10 mouse cellular contexts compared by ENCODE assay signal in genomic region chr17:35813653-35814052, GRCm38 (mm10). TPM values are rescaled to one million over a fixed set of nuclear protein-coding genes. Genes with fewer than 3 reads are reported as not detected.
DNase-seq lines count a peak whose midpoint lies in the region; ATAC-seq and TF ChIP-seq lines count a peak whose summit lies in the region.
"Had no signal": no experiment of that assay in that cellular context is flagged by ENCODE, and none has a peak within 500 bp of the region (broad histone marks: within the 10 kb centered on the region; RNA-seq: fewer than 3 reads in every experiment).

No protein-coding gene starts in this region.

- ATAC-seq in heart, embryonic 12.5 days (ENCODE audit: insufficient number of reproducible peaks, low FRiP score) = peak; percentile 3; the same call in 1 of the 2 replicates
- ATAC-seq in intestine, embryonic 15.5 days = peak; percentile 4; the same call in 1 of the 2 replicates
- peak; percentile 39; the same call in 1 of the 2 replicates for ATAC-seq in stomach, embryonic 16.5 days (ENCODE audit: insufficient read depth, low FRiP score)

- H3K4me1 ChIP-seq in heart, embryonic 12.5 days (replicated peaks) = peaks cover 64% of the 10 kb centered on the region
- peaks cover 7% of the 10 kb centered on the region; the same call in 1 of the 2 replicates for H3K4me1 ChIP-seq in spleen, adult 2 months (ENCODE audit: control insufficient read depth, insufficient read depth, insufficient read length)
- peaks cover 29% of the 10 kb centered on the region for H3K4me1 ChIP-seq in intestine, embryonic 15.5 days (replicated peaks)
- H3K4me1 ChIP-seq in stomach, embryonic 16.5 days (ENCODE audit: control insufficient read depth, insufficient read depth, low read length) = peaks cover 41% of the 10 kb centered on the region

- 64% methylated on average over 7 of the region's 7 CpGs for WGBS in heart, embryonic 12.5 days
- WGBS in spleen, adult 2 months = 25% methylated on average over 7 of the region's 7 CpGs
- 69% methylated on average over 7 of the region's 7 CpGs for WGBS in intestine, embryonic 15.5 days
- WGBS in stomach, embryonic 16.5 days = 61% methylated on average over 7 of the region's 7 CpGs

- intact Hi-C loops in heart, postnatal 14 days (cut with DNase I) = no loop called here

- H3K27ac ChIP-seq in heart, embryonic 12.5 days (ENCODE audit: poor library complexity, severe bottlenecking) = peak overlapping the region; percentile 97
- H3K27ac ChIP-seq in spleen, adult 2 months (ENCODE audit: insufficient read depth, low read length) = peak overlapping the region; percentile 15; the same call in 1 of the 2 replicates
- H3K27ac ChIP-seq in intestine, embryonic 15.5 days = peak overlapping the region; percentile 68
- peak overlapping the region; percentile 86 for H3K27ac ChIP-seq in stomach, embryonic 16.5 days (ENCODE audit: low read length)

- no peaks in the 10 kb centered on the region for H3K9me3 ChIP-seq in heart, embryonic 12.5 days (replicated peaks)
- no peaks in the 10 kb centered on the region for H3K9me3 ChIP-seq in intestine, embryonic 15.5 days
- H3K9me3 ChIP-seq in stomach, embryonic 16.5 days (replicated peaks; ENCODE audit: control insufficient read depth, low read length) = no peaks in the 10 kb centered on the region
- H3K9me3 ChIP-seq: G1E had no signal

- H3K4me3 ChIP-seq in heart, embryonic 12.5 days = no peak overlapping the region
- H3K4me3 ChIP-seq in spleen, adult 2 months (ENCODE audit: extremely low read depth, insufficient read depth, insufficient read length) = no peak overlapping the region
- H3K4me3 ChIP-seq in intestine, embryonic 15.5 days (replicated peaks) = no peak overlapping the region
- no peak overlapping the region for H3K4me3 ChIP-seq in stomach, embryonic 16.5 days (replicated peaks; ENCODE audit: low read length)

- DNase-seq in heart, postnatal 14 days = no peak
- DNase-seq in spleen, adult 2 months (ENCODE audit: low read depth in 1 of 2, low spot score in 2 of 2) = no peak
- no peak for DNase-seq in spleen, postnatal 36 days (ENCODE audit: low spot score in 2 of 2)
- DNase-seq in layer of hippocampus, adult 18-20 months (ENCODE audit: low spot score in 2 of 2) = no peak
- DNase-seq in right cerebral cortex, postnatal 36 days (ENCODE audit: low spot score in 2 of 2) = no peak
- DNase-seq: cerebellum, adult 8-10 months had no signal

- no peaks in the 10 kb centered on the region for H3K36me3 ChIP-seq in heart, embryonic 12.5 days
- no peaks in the 10 kb centered on the region for H3K36me3 ChIP-seq in spleen, adult 2 months (ENCODE audit: control insufficient read depth, insufficient read depth, low read length)
- H3K36me3 ChIP-seq in intestine, embryonic 15.5 days = no peaks in the 10 kb centered on the region
- H3K36me3 ChIP-seq in stomach, embryonic 16.5 days (ENCODE audit: control insufficient read depth, insufficient read depth, low read length) = no peaks in the 10 kb centered on the region
- H3K36me3 ChIP-seq: G1E had no signal

- H3K27me3 ChIP-seq in heart, embryonic 12.5 days (replicated peaks) = no peaks in the 10 kb centered on the region
- H3K27me3 ChIP-seq in spleen, adult 2 months (ENCODE audit: control insufficient read depth, insufficient read depth, low read length) = no peaks in the 10 kb centered on the region
- no peaks in the 10 kb centered on the region for H3K27me3 ChIP-seq in intestine, embryonic 15.5 days (replicated peaks)
- no peaks in the 10 kb centered on the region for H3K27me3 ChIP-seq in stomach, embryonic 16.5 days (ENCODE audit: control insufficient read depth, insufficient read depth, low read length)

- peak overlapping the region; percentile 23 for H3K4me2 ChIP-seq in heart, embryonic 12.5 days
- H3K4me2 ChIP-seq in intestine, embryonic 15.5 days (replicated peaks) = no peak overlapping the region
- H3K4me2 ChIP-seq in stomach, embryonic 16.5 days (ENCODE audit: low read depth, low read length) = no peak overlapping the region

- 0 out of 2 replicates have a peak overlapping the region, but pooled peaks have one; percentile 18 for H3K9ac ChIP-seq in heart, embryonic 12.5 days
- H3K9ac ChIP-seq in intestine, embryonic 15.5 days = no peak overlapping the region
- peak overlapping the region; percentile 20; the same call in 1 of the 2 replicates for H3K9ac ChIP-seq in stomach, embryonic 16.5 days (ENCODE audit: low read length)

- TF ChIP-seq CTCF in spleen, adult 2 months (IDR thresholded peaks at IDR 0.05; ENCODE audit: extremely low read depth, insufficient read depth, insufficient read length, insufficient replicate concordance) = no peak

- TF ChIP-seq POLR2A in spleen, adult 2 months (IDR thresholded peaks at IDR 0.05; ENCODE audit: low read depth, low read length) = no peak

RNA-seq across cellular contexts. Expression of gene Ier3, which starts 7.8 kb away (rescaled TPM):
- polyA plus RNA-seq in heart, embryonic 12.5 days (2016; fragmentation: Nextera tagmentation; extraction: Ambion mirVana) = 37.6 and 38.6 TPM in 2 replicates
- total RNA-seq in heart, postnatal 14 days (2021) = 10 to 100 TPM; 23.9 to 27.8 TPM
- 3.7 and 5.1 TPM in 2 replicates for polyA plus RNA-seq in spleen, adult 2 months (2012; rRNA removed)
- polyA plus RNA-seq in intestine, embryonic 15.5 days (2015; fragmentation: Nextera tagmentation; extraction: Ambion mirVana) = 13.9 and 14.4 TPM in 2 replicates
- 22.1 and 24.4 TPM in 2 replicates for polyA plus RNA-seq in stomach, embryonic 16.5 days (2015; fragmentation: Nextera tagmentation; extraction: Ambion mirVana)
- 1 to 10 TPM; 5.2 to 6.0 TPM for total RNA-seq in layer of hippocampus, adult 18-20 months (2021)

RNA-seq across cellular contexts. Expression of gene Flot1, which starts 9.4 kb away (rescaled TPM):
- polyA plus RNA-seq in heart, embryonic 12.5 days (2016; fragmentation: Nextera tagmentation; extraction: Ambion mirVana) = 78.2 and 80.2 TPM in 2 replicates
- 100 to 1,000 TPM; 108 to 111 TPM for total RNA-seq in heart, postnatal 14 days (2021)
- polyA plus RNA-seq in spleen, adult 2 months (2012; rRNA removed) = 29.9 and 35.8 TPM in 2 replicates
- polyA plus RNA-seq in intestine, embryonic 15.5 days (2015; fragmentation: Nextera tagmentation; extraction: Ambion mirVana) = 49.1 and 49.4 TPM in 2 replicates
- 55.8 and 58.2 TPM in 2 replicates for polyA plus RNA-seq in stomach, embryonic 16.5 days (2015; fragmentation: Nextera tagmentation; extraction: Ambion mirVana)
- 100 to 1,000 TPM; 122 to 131 TPM for total RNA-seq in layer of hippocampus, adult 18-20 months (2021)

RNA-seq across cellular contexts. Expression of gene Tubb5, which starts 24.5 kb away (rescaled TPM):
- 743 and 773 TPM in 2 replicates for polyA plus RNA-seq in heart, embryonic 12.5 days (2016; fragmentation: Nextera tagmentation; extraction: Ambion mirVana)
- total RNA-seq in heart, postnatal 14 days (2021) = 100 to 1,000 TPM; 134 to 183 TPM
- 305 and 404 TPM in 2 replicates for polyA plus RNA-seq in spleen, adult 2 months (2012; rRNA removed)
- polyA plus RNA-seq in intestine, embryonic 15.5 days (2015; fragmentation: Nextera tagmentation; extraction: Ambion mirVana) = 729 and 776 TPM in 2 replicates
- 649 and 665 TPM in 2 replicates for polyA plus RNA-seq in stomach, embryonic 16.5 days (2015; fragmentation: Nextera tagmentation; extraction: Ambion mirVana)
- total RNA-seq in layer of hippocampus, adult 18-20 months (2021) = 100 to 1,000 TPM; 326 to 341 TPM

RNA-seq across cellular contexts. Expression of gene Mdc1, which starts 27.7 kb away (rescaled TPM):
- polyA plus RNA-seq in heart, embryonic 12.5 days (2016; fragmentation: Nextera tagmentation; extraction: Ambion mirVana) = 21.6 and 25.0 TPM in 2 replicates
- total RNA-seq in heart, postnatal 14 days (2021) = 10 to 100 TPM; 12.9 to 13.5 TPM
- 10.8 and 11.6 TPM in 2 replicates for polyA plus RNA-seq in spleen, adult 2 months (2012; rRNA removed)
- 14.9 and 16.1 TPM in 2 replicates for polyA plus RNA-seq in intestine, embryonic 15.5 days (2015; fragmentation: Nextera tagmentation; extraction: Ambion mirVana)
- polyA plus RNA-seq in stomach, embryonic 16.5 days (2015; fragmentation: Nextera tagmentation; extraction: Ambion mirVana) = 11.7 and 16.2 TPM in 2 replicates
- total RNA-seq in layer of hippocampus, adult 18-20 months (2021) = 10 to 100 TPM; 17.2 to 18.5 TPM

RNA-seq across cellular contexts. Expression of gene Nrm, which starts 47.5 kb away (rescaled TPM):
- polyA plus RNA-seq in heart, embryonic 12.5 days (2016; fragmentation: Nextera tagmentation; extraction: Ambion mirVana) = 48.9 and 50.7 TPM in 2 replicates
- 1 to 10 TPM; 3.8 to 6.0 TPM for total RNA-seq in heart, postnatal 14 days (2021)
- polyA plus RNA-seq in spleen, adult 2 months (2012; rRNA removed) = 58.5 and 84.2 TPM in 2 replicates
- polyA plus RNA-seq in intestine, embryonic 15.5 days (2015; fragmentation: Nextera tagmentation; extraction: Ambion mirVana) = 48.5 and 51.7 TPM in 2 replicates
- polyA plus RNA-seq in stomach, embryonic 16.5 days (2015; fragmentation: Nextera tagmentation; extraction: Ambion mirVana) = 48.9 and 51.5 TPM in 2 replicates
- total RNA-seq in layer of hippocampus, adult 18-20 months (2021) = 1 to 10 TPM; 1.6 to 1.9 TPM

Comparison
In these comparisons a context has a peak if more than half of its experiments do, and no peak if none do; other contexts are left out.
1. H3K27ac ChIP-seq: peak in every context shown above with its lines; median percentile 97 in heart, embryonic 12.5 days; 86 in stomach, embryonic 16.5 days; 68 in intestine, embryonic 15.5 days; 15 in spleen, adult 2 months.